Mouse (Mus musculus) forebrain, postnatal 0 days (tissue): ENCODE data around the gene Slc6a17. TPM values are rescaled to one million over a fixed set of nuclear protein-coding genes. Genes with fewer than 3 reads are reported as not detected.
A peak's percentile ranks its signal among the peaks of the same experiment; 100 is the strongest.

Experiments
- ATAC-seq: fragments of 200-750 bp; cut with Nextera tagmentation; 2 replicates; pipeline ENCODE4 v1.8.0; 2017; ENCODE audit warnings: mild to moderate bottlenecking, moderate library complexity
- DNase-seq: peaks from one replicate; pipeline ENCODE4 v3.0.0-alpha.2; 2015
- H3K27ac ChIP-seq: fragments of 300-500 bp; sonication (generic); 2 replicates; pipeline ENCODE4 v1.5.1; 2014; ENCODE audit warnings: low read depth, mild to moderate bottlenecking, antibody characterized with exemption, low read length, moderate library complexity, mixed read lengths
- H3K27me3 ChIP-seq: fragments of 300-500 bp; sonication (generic); 2 replicates; pipeline ENCODE4 v1.6.1; 2014; ENCODE audit warnings: mild to moderate bottlenecking, low read length, mixed read lengths; ENCODE audit not compliant: insufficient read depth
- H3K36me3 ChIP-seq: fragments of 300-500 bp; sonication (generic); 2 replicates; pipeline ENCODE4 v1.6.1; 2014; ENCODE audit warnings: mild to moderate bottlenecking, moderate library complexity; ENCODE audit not compliant: insufficient read depth
- H3K4me1 ChIP-seq: fragments of 300-500 bp; sonication (generic); 2 replicates; pipeline ENCODE4 v1.6.1; 2014; ENCODE audit warnings: antibody characterized with exemption; ENCODE audit not compliant: insufficient read depth
- H3K4me2 ChIP-seq: fragments of 300-500 bp; sonication (generic); 2 replicates; pipeline ENCODE4 v1.6.1; 2014; ENCODE audit warnings: low read depth, mild to moderate bottlenecking, moderate library complexity
- H3K4me3 ChIP-seq: fragments of 300-500 bp; sonication (generic); 2 replicates; pipeline ENCODE4 v1.5.1; 2014; ENCODE audit warnings: low read depth, low read length, mixed read lengths
- H3K9ac ChIP-seq: fragments of 300-500 bp; sonication (generic); 2 replicates; pipeline ENCODE4 v1.6.1; 2014; ENCODE audit warnings: mild to moderate bottlenecking
- H3K9me3 ChIP-seq: fragments of 300-500 bp; sonication (generic); 2 replicates; pipeline ENCODE4 v1.6.1; 2016; ENCODE audit warnings: low read length
- CTCF ChIP-seq: sonication (generic); IDR thresholded peaks from 2 replicates; pipeline ENCODE4 v1.5.1; 2016; ENCODE audit warnings: antibody characterized with exemption, control low read depth, low read depth
- WGBS: fragments of 180-500 bp; shearing (Covaris S2); extraction: QIAGEN DNeasy Blood & Tissue Kit; methylation state at CpG from one replicate; pipeline ENCODE4 v1.1.7; 2014; 5-methylcytosine and 5-hydroxymethylcytosine counted together
- polyA plus RNA-seq: library from polyadenylated mRNA; unstranded; fragments of >200 nt; fragmentation: Nextera tagmentation; extraction: Ambion mirVana; gene quantifications from 2 replicates; pipeline ENCODE4 v1.2.1, GENCODE M21; 2015
- total RNA-seq: library from RNA; depleted of rRNA; stranded (reverse); fragments of >200 nt; gene quantifications from 2 replicates; pipeline ENCODE4 v1.2.3, GENCODE M21; 2014; rRNA removed

Gene Slc6a17
- total RNA-seq (61.2 and 68.9 TPM in 2 replicates), polyA plus RNA-seq (20.3 and 22.7 TPM in 2 replicates)

DNA sequence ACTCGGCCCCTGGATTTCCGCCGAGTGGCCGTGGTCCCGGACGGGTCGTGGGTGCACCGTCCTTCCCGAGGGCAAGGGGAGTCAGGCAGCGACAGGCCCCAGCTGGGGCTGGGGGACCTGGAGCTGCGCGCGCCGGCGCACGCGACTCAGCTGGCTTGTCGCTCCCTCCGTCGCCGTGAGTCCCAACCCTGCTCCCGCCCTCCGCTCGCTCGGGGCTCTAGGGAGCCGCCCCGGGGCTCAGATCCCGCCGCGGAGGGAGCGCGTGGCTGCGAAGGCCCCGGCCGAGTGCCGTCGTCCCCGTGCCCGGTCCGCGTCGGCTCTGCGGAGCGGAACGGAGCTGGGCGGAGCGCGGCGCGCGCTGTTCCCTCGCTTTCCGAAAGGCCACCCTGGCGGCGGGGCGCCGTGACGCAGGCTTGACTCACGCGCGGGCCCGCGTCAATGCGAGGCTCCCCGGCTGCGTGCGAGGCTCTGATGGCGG, at the start of gene Slc6a17:
Slc6a17 (minus strand) TSS at position 388 of the 478 bp plus-strand sequence.
- Histone ChIP-seq H3K9me3 (no peaks in the 10 kb centered on the region), H3K4me1 (peaks cover 13% of the 10 kb centered on the region; the same call in 1 of the 2 replicates), H3K9ac (peak within 1 kb of the TSS; percentile 81), H3K4me2 (peak within 1 kb of the TSS; percentile 93), H3K27ac (peak within 1 kb of the TSS; percentile 81), H3K36me3 (peaks cover 3% of the 10 kb centered on the region; the same call in 1 of the 2 replicates), H3K4me3 (peak within 1 kb of the TSS; percentile 66), H3K27me3 (no peaks in the 10 kb centered on the region)
- ATAC-seq, result peak; percentile 95
- DNase-seq, result peak; percentile 90
- under 1% methylated on average over 67 of the region's 68 CpGs for WGBS
- TF ChIP-seq CTCF, result peak; percentile 68

DNA sequence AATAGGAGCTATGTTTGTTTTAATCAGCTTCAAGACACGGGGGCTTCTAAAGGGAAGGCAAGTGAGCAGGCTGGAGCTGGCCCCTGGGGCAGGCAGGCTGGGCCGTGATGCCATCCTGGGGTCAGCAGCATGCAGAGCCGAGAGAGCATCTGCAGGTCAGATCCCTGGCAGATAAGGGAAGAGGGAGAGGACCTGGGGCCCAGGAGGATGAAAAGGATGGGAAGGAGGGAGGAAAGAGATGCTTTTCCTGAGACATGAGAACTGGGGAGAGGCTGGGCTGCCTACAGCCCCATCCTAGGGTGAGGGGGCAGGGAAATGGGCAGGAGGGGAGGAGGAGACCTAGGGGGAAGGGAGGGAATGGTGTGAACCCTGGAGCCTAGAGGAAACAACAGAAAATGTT, 47.5 kb upstream of the Slc6a17 start:
- Histone ChIP-seq H3K4me3 (no peak overlapping the region), H3K4me2 (no peak overlapping the region), H3K27me3 (no peaks in the 10 kb centered on the region), H3K9me3 (no peaks in the 10 kb centered on the region), H3K9ac (no peak overlapping the region), H3K4me1 (no peaks in the 10 kb centered on the region), H3K36me3 (no peaks in the 10 kb centered on the region), H3K27ac (no peak overlapping the region)
- no peak for DNase-seq
- no peak for ATAC-seq
- 42% methylated on average over 3 of the region's 3 CpGs for whole genome bisulfite sequencing
- no peak for TF ChIP-seq CTCF

GRCm38 (mm10) chr3:107563880-107564279, 46.1 kb upstream of the Slc6a17 start:
- TF ChIP-seq CTCF, result no peak
- Histone ChIP-seq H3K4me2 (no peak overlapping the region), H3K27ac (no peak overlapping the region), H3K27me3 (no peaks in the 10 kb centered on the region), H3K9me3 (no peaks in the 10 kb centered on the region), H3K4me3 (no peak overlapping the region), H3K9ac (no peak overlapping the region), H3K4me1 (no peaks in the 10 kb centered on the region), H3K36me3 (no peaks in the 10 kb centered on the region)
- ATAC-seq (no peak), DNase-seq (no peak)
- 41% methylated on average over 4 of the region's 4 CpGs for WGBS

DNA sequence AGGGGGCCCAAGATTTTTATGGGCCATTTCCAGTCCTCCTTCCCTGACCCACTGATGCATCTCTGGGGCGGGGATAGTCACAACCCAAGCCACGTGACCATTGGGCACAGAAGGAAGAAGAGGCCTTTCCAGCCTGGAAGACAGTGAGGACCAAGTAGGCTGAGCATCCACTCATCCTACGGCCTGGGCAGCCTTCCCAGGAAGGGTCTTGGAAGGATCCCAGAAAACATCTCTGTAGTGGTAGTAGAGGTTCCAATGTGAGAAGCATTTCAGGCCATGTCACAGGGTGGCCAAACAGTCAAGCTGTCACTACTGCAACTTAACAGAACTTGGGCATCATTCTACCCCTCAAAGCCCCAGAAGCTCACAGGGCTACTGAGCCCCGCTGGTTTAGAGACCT, 44.8 kb upstream of the Slc6a17 start:
- H3K36me3 ChIP-seq, result no peaks in the 10 kb centered on the region
- TF ChIP-seq CTCF, result no peak
- H3K4me3 ChIP-seq, result no peak overlapping the region
- no peaks in the 10 kb centered on the region for H3K9me3 ChIP-seq
- H3K9ac ChIP-seq, result no peak overlapping the region
- H3K27ac ChIP-seq, result no peak overlapping the region
- no peak overlapping the region for H3K4me2 ChIP-seq
- 76% methylated on average over 4 of the region's 4 CpGs for WGBS
- ATAC-seq, result no peak
- no peak for DNase-seq
- H3K27me3 ChIP-seq, result no peaks in the 10 kb centered on the region
- H3K4me1 ChIP-seq, result no peaks in the 10 kb centered on the region

DNA sequence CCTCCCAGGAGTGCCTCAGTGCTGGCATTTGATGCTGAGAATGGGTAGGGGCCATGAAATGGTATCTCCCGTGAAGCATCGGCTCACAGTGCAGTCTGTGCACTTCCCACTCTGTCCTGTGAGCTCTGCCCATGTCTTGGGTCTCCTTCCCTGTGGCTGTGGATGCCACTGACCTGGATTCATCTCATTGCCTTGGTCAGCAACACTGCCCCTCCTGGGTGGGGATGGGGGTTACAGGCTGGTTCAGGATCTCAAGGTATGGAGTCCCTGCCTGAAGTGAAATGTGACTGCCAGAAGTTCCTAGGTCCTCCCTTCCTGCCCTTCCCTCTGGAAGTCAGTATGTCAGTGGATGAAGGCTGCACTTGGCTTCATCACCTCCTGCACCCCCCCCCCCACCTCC, 44.3 kb upstream of the Slc6a17 start:
- Histone ChIP-seq H3K27me3 (no peaks in the 10 kb centered on the region), H3K9ac (no peak overlapping the region), H3K27ac (no peak overlapping the region), H3K4me2 (no peak overlapping the region), H3K4me3 (no peak overlapping the region), H3K36me3 (no peaks in the 10 kb centered on the region), H3K4me1 (no peaks in the 10 kb centered on the region), H3K9me3 (no peaks in the 10 kb centered on the region)
- ATAC-seq, result no peak
- 75% methylated on average over 2 of the region's 2 CpGs for WGBS
- no peak for DNase-seq
- TF ChIP-seq CTCF, result 0 out of 2 replicates have a peak, but pooled peaks have one; percentile 4

DNA sequence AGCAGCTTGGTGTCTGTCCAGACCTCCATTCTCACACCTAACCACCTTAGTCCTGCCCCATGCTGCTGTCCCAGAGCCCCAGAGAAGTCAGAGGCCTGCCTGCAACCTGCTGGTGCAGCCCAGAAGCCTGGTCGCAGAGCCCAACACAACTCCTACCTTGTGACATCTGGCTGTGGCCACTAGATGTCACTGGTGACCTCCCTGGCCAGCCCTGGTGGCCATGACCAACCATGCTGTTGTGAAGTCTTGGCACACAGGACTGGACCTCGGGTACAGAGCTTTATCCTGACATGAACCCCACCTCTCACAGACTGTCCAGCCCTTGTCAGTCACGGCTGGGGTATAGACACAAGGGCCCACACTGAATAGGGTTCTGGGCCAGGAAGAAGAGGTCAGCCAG, 41.4 kb upstream of the Slc6a17 start:
- ATAC-seq (peak; percentile 72), DNase-seq (peak; percentile 47)
- no peaks in the 10 kb centered on the region for H3K9me3 ChIP-seq
- 12% methylated on average over 3 of the region's 3 CpGs for WGBS
- TF ChIP-seq CTCF, result peak; percentile 80
- no peak overlapping the region for H3K4me2 ChIP-seq
- H3K4me1 ChIP-seq, result no peaks in the 10 kb centered on the region
- H3K27me3 ChIP-seq, result no peaks in the 10 kb centered on the region
- no peak overlapping the region for H3K9ac ChIP-seq
- no peaks in the 10 kb centered on the region for H3K36me3 ChIP-seq
- H3K4me3 ChIP-seq, result no peak overlapping the region
- no peak overlapping the region for H3K27ac ChIP-seq

DNA sequence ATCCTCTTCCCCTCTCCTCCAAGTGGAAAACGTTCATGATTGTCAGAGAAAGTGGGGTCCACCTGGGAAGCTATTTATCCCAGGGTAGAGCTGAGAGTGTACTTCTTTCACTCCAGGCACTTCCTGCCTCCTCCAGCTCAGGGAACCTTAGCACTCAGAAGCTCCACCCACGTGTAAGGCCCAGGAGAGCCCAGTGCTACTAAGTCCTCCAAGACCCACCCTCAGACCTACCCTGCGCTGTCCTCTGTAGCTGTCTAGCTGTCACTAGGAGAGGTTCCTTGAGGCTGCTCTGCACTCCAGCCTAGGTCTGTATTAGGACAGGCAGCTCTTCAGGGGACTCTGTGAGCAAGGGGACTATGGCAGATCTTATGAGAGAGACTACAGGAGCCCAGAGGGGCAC, 40.9 kb upstream of the Slc6a17 start:
- no peak for ATAC-seq
- no peak for TF ChIP-seq CTCF
- no peak for DNase-seq
- no peak overlapping the region for H3K4me2 ChIP-seq
- no peak overlapping the region for H3K4me3 ChIP-seq
- no peaks in the 10 kb centered on the region for H3K4me1 ChIP-seq
- no peak overlapping the region for H3K27ac ChIP-seq
- WGBS, result 30% methylated on average over 3 of the region's 3 CpGs
- H3K9ac ChIP-seq, result no peak overlapping the region
- H3K27me3 ChIP-seq, result no peaks in the 10 kb centered on the region
- no peaks in the 10 kb centered on the region for H3K36me3 ChIP-seq
- H3K9me3 ChIP-seq, result no peaks in the 10 kb centered on the region

- H3K4me1 ChIP-seq, result no peaks in the 10 kb centered on the region
- ATAC-seq, result no peak
- no peak within 1 kb of the TSS for H3K27ac ChIP-seq
- WGBS, result 92% methylated on average over 2 of the region's 2 CpGs
- H3K27me3 ChIP-seq, result no peaks in the 10 kb centered on the region
- no peak within 1 kb of the TSS for H3K9ac ChIP-seq
- H3K36me3 ChIP-seq, result no peaks in the 10 kb centered on the region
- no peak within 1 kb of the TSS for H3K4me3 ChIP-seq
- no peaks in the 10 kb centered on the region for H3K9me3 ChIP-seq
- no peak for DNase-seq
- no peak for TF ChIP-seq CTCF
- H3K4me2 ChIP-seq, result no peak within 1 kb of the TSS
Observed at GRCm38 (mm10) chr3:107554842-107555241, 37.0 kb upstream of the Slc6a17 start, which contains the start of gene Ubl4b. TSS of gene Ubl4b (minus strand) at chr3:107555073.
